Mouse (Mus musculus): ENCODE measurements at regions not wholly inside any gene's neighbourhood (a gene's known extent, or its start where the extent isn't known, plus 50 kb on each side); places are given as distances from the start of the nearest gene placed in this dataset.

DNA sequence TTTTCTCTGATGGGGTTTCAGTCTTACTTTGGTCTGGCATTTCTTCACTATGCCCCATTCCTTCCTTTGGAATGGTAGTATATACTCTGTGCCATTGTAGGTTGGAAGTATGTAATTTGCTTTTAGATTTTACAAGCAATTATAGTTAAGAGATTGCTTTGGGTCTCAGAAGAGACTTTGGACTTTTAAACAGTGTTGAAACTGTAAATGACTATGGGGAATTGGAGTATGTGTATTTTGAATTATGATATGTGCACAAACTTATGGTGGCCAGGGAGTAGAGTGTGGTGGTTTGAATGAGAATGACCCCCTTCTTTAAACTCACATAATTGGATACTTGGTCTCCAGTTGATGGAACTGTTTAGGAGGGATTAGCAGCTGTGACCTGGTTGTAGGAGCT is 546.2 kb downstream of the Hace1 start:
- no peak for TF ChIP-seq CTCF (IDR thresholded peaks at IDR 0.05)
- Histone ChIP-seq H3K9ac (replicated peaks; ENCODE audit: low read length, poor library complexity, severe bottlenecking) (no peak overlapping the region), H3K9me3 (ENCODE audit: low read length) (no peaks in the 10 kb centered on the region), H3K27ac (ENCODE audit: low read depth, low read length) (no peak overlapping the region), H3K27me3 (ENCODE audit: insufficient read depth, low read length) (no peaks in the 10 kb centered on the region), H3K36me3 (ENCODE audit: insufficient read depth, low read length) (no peaks in the 10 kb centered on the region), H3K4me2 (ENCODE audit: low read depth, low read length, poor library complexity, severe bottlenecking) (no peak overlapping the region), H3K4me1 (ENCODE audit: insufficient read depth, low read length) (no peaks in the 10 kb centered on the region), H3K4me3 (ENCODE audit: low read depth, low read length) (no peak overlapping the region)
- DNase-seq (ENCODE audit: low spot score) (no peak), ATAC-seq (ENCODE audit: low FRiP score) (no peak)

DNA sequence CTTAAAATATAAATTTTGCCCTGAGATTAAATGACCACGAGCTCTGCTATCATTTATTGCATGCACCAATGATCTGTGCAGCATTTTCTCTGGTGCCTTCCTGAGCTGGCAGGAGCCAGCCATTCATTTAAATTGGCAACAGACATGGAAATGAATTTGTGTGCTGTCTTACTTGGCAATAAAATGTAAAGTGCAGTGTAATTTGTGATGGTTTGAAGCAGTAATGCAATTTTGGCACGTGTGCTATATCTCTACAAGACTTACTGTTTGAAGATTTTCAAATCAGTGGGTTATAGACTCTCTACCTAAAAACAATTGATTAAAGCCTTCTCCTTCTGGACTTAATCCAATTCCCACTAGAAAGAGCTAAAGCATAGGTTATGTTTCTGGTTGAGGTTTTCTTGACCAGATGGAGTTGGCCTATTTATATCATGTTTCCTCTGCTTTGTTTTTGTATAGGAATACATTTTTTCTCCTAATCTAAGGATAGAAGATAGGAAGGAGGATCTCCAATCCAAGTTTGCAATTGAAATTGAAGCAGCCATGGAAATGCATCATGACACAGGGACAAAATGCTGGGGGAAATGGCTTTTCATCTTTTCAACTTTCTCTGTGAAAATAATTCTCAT is 557.6 kb downstream of the Hace1 start:
- no peak for TF ChIP-seq CTCF (IDR thresholded peaks at IDR 0.05)
- no peak overlapping the region for H3K27ac ChIP-seq (ENCODE audit: low read depth, low read length)
- no peak overlapping the region for H3K4me2 ChIP-seq (ENCODE audit: low read depth, low read length, poor library complexity, severe bottlenecking)
- 51% methylated on average over 2 of the region's 2 CpGs for WGBS
- H3K9me3 ChIP-seq (ENCODE audit: low read length): no peaks in the 10 kb centered on the region
- DNase-seq (ENCODE audit: low spot score) (peak; percentile 11), ATAC-seq (ENCODE audit: low FRiP score) (no peak)
- no peak overlapping the region for H3K9ac ChIP-seq (replicated peaks; ENCODE audit: low read length, poor library complexity, severe bottlenecking)
- H3K27me3 ChIP-seq (ENCODE audit: insufficient read depth, low read length): no peaks in the 10 kb centered on the region
- no peaks in the 10 kb centered on the region for H3K4me1 ChIP-seq (ENCODE audit: insufficient read depth, low read length)
- H3K36me3 ChIP-seq (ENCODE audit: insufficient read depth, low read length): no peaks in the 10 kb centered on the region
- no peak overlapping the region for H3K4me3 ChIP-seq (ENCODE audit: low read depth, low read length)

DNA sequence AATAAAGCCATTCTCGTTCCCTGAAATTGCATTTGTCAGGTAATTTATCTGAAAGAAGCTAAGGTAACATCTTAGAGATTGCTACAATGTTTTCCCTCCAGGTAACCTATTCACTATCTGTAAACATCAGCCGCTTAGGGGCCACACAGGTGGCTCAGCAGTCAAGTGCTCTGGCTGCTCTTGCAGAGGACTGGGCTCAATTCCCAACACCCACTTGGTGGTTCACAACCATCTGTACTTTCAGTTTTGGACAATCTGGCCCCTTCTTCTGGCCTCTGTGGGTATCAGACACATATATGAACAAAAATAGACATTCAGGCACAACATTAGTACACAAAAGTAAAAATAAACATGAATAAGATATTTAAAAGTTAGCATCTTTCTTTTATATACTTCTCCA is 596.4 kb downstream of the Hace1 start:
- H3K9me3 ChIP-seq (ENCODE audit: low read length): no peaks in the 10 kb centered on the region
- DNase-seq (ENCODE audit: low spot score) (no peak), ATAC-seq (ENCODE audit: low FRiP score) (no peak)
- 79% methylated on average over 2 of the region's 2 CpGs for WGBS
- no peaks in the 10 kb centered on the region for H3K36me3 ChIP-seq (ENCODE audit: insufficient read depth, low read length)
- H3K27me3 ChIP-seq (ENCODE audit: insufficient read depth, low read length): no peaks in the 10 kb centered on the region
- H3K4me2 ChIP-seq (ENCODE audit: low read depth, low read length, poor library complexity, severe bottlenecking): no peak overlapping the region
- no peaks in the 10 kb centered on the region for H3K4me1 ChIP-seq (ENCODE audit: insufficient read depth, low read length)
- no peak overlapping the region for H3K4me3 ChIP-seq (ENCODE audit: low read depth, low read length)
- no peak overlapping the region for H3K9ac ChIP-seq (replicated peaks; ENCODE audit: low read length, poor library complexity, severe bottlenecking)
- no peak overlapping the region for H3K27ac ChIP-seq (ENCODE audit: low read depth, low read length)
- no peak for TF ChIP-seq CTCF (IDR thresholded peaks at IDR 0.05)

DNA sequence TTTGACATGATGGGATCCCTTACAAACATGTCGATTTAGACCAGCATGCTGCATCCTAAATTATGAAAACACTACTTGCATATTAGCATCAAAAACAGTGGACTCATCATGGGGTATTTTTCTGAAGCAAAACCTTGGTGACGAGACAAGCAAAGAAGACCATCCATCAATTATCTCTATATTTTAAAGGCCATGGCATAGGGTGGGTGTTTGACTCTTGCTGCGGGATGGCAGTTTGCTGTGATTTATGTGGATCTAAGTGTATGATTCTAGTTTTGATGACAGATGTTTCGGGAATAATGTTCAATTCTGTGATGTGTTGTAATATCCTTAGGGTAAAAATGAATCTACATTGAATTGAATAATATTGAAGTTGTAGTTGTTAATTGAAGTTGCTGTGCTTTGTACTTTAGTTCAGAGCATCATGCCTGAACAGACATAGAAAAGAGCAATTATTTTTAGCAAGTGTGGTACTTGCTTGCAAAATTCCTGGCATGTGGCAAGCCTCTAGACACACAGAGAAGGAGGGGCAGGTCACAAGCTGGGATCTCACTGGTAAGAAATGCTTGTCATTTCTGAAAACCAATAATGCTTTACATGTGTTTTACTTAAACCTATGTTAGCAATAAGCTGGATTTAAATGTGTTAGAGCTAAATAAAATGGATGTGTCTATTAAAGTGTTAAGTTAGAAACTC is 608.3 kb downstream of the Hace1 start:
- peak; percentile 68; the same call in 1 of the 2 replicates for ATAC-seq (ENCODE audit: low FRiP score)
- Histone ChIP-seq H3K4me3 (ENCODE audit: low read depth, low read length) (no peak overlapping the region), H3K9ac (replicated peaks; ENCODE audit: low read length, poor library complexity, severe bottlenecking) (no peak overlapping the region), H3K4me2 (ENCODE audit: low read depth, low read length, poor library complexity, severe bottlenecking) (no peak overlapping the region), H3K36me3 (ENCODE audit: insufficient read depth, low read length) (no peaks in the 10 kb centered on the region), H3K27ac (ENCODE audit: low read depth, low read length) (no peak overlapping the region), H3K9me3 (ENCODE audit: low read length) (no peaks in the 10 kb centered on the region), H3K4me1 (ENCODE audit: insufficient read depth, low read length) (no peaks in the 10 kb centered on the region), H3K27me3 (ENCODE audit: insufficient read depth, low read length) (no peaks in the 10 kb centered on the region)
- WGBS: 58% methylated on average over 4 of the region's 4 CpGs
- DNase-seq (ENCODE audit: low spot score): peak; percentile 34
- no peak for TF ChIP-seq CTCF (IDR thresholded peaks at IDR 0.05)

DNA sequence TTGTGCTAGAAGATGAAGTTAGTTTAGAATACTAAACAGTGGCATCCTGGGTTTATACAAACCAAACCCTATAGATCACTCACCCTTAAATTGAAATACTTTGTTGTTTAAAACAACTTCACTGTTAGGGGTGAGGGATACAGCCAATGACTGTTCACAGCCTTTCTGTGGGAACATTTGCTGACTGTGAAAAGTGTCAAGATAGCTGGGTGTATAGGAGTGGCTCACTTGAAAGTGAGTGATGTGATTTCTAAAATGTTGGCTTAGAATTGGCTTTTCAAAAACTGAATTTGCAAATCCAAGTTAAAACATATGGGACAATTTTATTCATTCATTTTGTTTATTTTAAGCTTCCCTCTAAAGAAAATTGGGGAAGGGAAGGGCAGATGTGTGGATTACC is 616.5 kb downstream of the Hace1 start:
- no peak overlapping the region for H3K4me2 ChIP-seq (ENCODE audit: low read depth, low read length, poor library complexity, severe bottlenecking)
- no peak for ATAC-seq (ENCODE audit: low FRiP score)
- H3K4me3 ChIP-seq (ENCODE audit: low read depth, low read length): no peak overlapping the region
- H3K27me3 ChIP-seq (ENCODE audit: insufficient read depth, low read length): no peaks in the 10 kb centered on the region
- no peak for TF ChIP-seq CTCF (IDR thresholded peaks at IDR 0.05)
- H3K4me1 ChIP-seq (ENCODE audit: insufficient read depth, low read length): no peaks in the 10 kb centered on the region
- no peaks in the 10 kb centered on the region for H3K9me3 ChIP-seq (ENCODE audit: low read length)
- H3K27ac ChIP-seq (ENCODE audit: low read depth, low read length): no peak overlapping the region
- DNase-seq (ENCODE audit: low spot score): no peak
- no peak overlapping the region for H3K9ac ChIP-seq (replicated peaks; ENCODE audit: low read length, poor library complexity, severe bottlenecking)
- no peaks in the 10 kb centered on the region for H3K36me3 ChIP-seq (ENCODE audit: insufficient read depth, low read length)

DNA sequence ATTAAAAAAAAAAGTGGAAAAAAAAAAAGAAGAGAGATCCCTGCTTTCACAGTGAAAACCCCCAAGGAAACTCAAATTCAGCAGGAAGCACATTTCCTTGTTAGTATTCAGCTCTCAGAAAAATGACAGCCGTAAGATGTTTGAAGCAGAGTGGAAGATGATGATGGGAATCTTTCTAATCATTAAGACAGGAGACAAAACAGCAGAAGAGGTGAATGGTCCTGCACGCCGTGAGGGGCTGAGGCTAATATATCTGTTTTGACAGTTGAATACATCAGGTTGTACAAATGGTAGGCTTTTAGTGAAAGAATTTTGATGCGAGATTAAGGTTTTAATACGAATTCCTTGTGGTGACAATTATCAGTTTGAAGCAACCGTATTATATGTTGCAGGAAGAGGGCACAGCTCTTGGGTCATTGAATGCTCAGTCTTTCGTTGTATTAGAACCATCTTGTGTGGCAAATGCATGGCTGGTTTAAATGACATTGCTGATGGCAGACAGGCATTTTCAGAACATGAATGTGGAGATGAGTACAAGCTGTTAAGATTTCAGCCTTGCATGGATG is 649.3 kb downstream of the Hace1 start:
- ATAC-seq (ENCODE audit: low FRiP score): no peak
- Histone ChIP-seq H3K4me1 (ENCODE audit: insufficient read depth, low read length) (no peaks in the 10 kb centered on the region), H3K9me3 (ENCODE audit: low read length) (no peaks in the 10 kb centered on the region), H3K27ac (ENCODE audit: low read depth, low read length) (no peak overlapping the region), H3K27me3 (ENCODE audit: insufficient read depth, low read length) (no peaks in the 10 kb centered on the region), H3K4me2 (ENCODE audit: low read depth, low read length, poor library complexity, severe bottlenecking) (no peak overlapping the region), H3K36me3 (ENCODE audit: insufficient read depth, low read length) (no peaks in the 10 kb centered on the region), H3K4me3 (ENCODE audit: low read depth, low read length) (no peak overlapping the region), H3K9ac (replicated peaks; ENCODE audit: low read length, poor library complexity, severe bottlenecking) (no peak overlapping the region)
- peak; percentile 47 for DNase-seq (ENCODE audit: low spot score)
- WGBS: 23% methylated on average over 7 of the region's 7 CpGs
- no peak for TF ChIP-seq CTCF (IDR thresholded peaks at IDR 0.05)
